8 mouse cellular contexts compared by ENCODE assay signal in genomic region chr17:29034264-29034663, GRCm38 (mm10). TPM values are rescaled to one million over a fixed set of nuclear protein-coding genes. Genes with fewer than 3 reads are reported as not detected.
DNase-seq lines count a peak whose midpoint lies in the region; ATAC-seq and TF ChIP-seq lines count a peak whose summit lies in the region.

No protein-coding gene starts in this region.

- intact Hi-C loops in heart, postnatal 36 days (cut with DNase I), result no loop called here

- DNase-seq in heart, embryonic 10.5 days (ENCODE audit: low spot score), result no peak
- no peak for DNase-seq in heart, postnatal 36 days
- DNase-seq in liver, embryonic 14.5 days (ENCODE audit: low read depth in 3 of 3, low spot score in 3 of 3), result no peak
- no peak for DNase-seq in cerebellum, postnatal 36 days
- DNase-seq in left cerebral cortex, adult 18-20 months (ENCODE audit: low spot score in 2 of 2), result no peak

- H3K27ac ChIP-seq in heart, embryonic 10.5 days, result peak overlapping the region; percentile 99; the same call in 1 of the 2 replicates
- H3K27ac ChIP-seq in forebrain, embryonic 15.5 days (replicated peaks), result peak overlapping the region; percentile 20; the same call in 1 of the 2 replicates
- peak overlapping the region; percentile 8 for H3K27ac ChIP-seq in liver, embryonic 14.5 days

- H3K27me3 ChIP-seq in heart, embryonic 10.5 days (ENCODE audit: insufficient read depth, poor library complexity, severe bottlenecking), result no peaks in the 10 kb centered on the region
- no peaks in the 10 kb centered on the region for H3K27me3 ChIP-seq in E14TG2a.4 (ENCODE audit: insufficient read depth, low read length)
- no peaks in the 10 kb centered on the region for H3K27me3 ChIP-seq in forebrain, embryonic 15.5 days
- H3K27me3 ChIP-seq in liver, embryonic 14.5 days (ENCODE audit: control insufficient read depth, insufficient read depth, low read length), result no peaks in the 10 kb centered on the region

- H3K4me1 ChIP-seq in heart, embryonic 10.5 days, result peaks cover 7% of the 10 kb centered on the region; the same call in 1 of the 2 replicates
- H3K4me1 ChIP-seq in E14TG2a.4 (replicated peaks; ENCODE audit: low read depth, low read length), result peaks cover 57% of the 10 kb centered on the region
- peaks cover 52% of the 10 kb centered on the region for H3K4me1 ChIP-seq in forebrain, embryonic 15.5 days
- H3K4me1 ChIP-seq in liver, embryonic 14.5 days (replicated peaks; ENCODE audit: control insufficient read depth in 2 of 2, insufficient read depth in 2 of 2, low read length in 1 of 2), result peaks cover 9 to 19% of the 10 kb centered on the region in 2 experiments; a peak in 3 of 4 replicates

- peak overlapping the region; percentile 73 for H3K4me2 ChIP-seq in forebrain, embryonic 15.5 days (replicated peaks)
- peak overlapping the region; percentile 89 for H3K4me2 ChIP-seq in liver, embryonic 14.5 days (ENCODE audit: low read depth)

- H3K9me3 ChIP-seq in heart, embryonic 10.5 days, result no peaks in the 10 kb centered on the region
- no peaks in the 10 kb centered on the region for H3K9me3 ChIP-seq in E14TG2a.4 (ENCODE audit: low read length)
- no peaks in the 10 kb centered on the region for H3K9me3 ChIP-seq in forebrain, embryonic 15.5 days
- H3K9me3 ChIP-seq in liver, embryonic 14.5 days (ENCODE audit: control insufficient read depth, low read length), result no peaks in the 10 kb centered on the region

- H3K4me3 ChIP-seq in heart, embryonic 10.5 days, result peak overlapping the region; percentile 87
- H3K4me3 ChIP-seq in E14TG2a.4 (replicated peaks; ENCODE audit: low read length), result peak overlapping the region; percentile 97
- H3K4me3 ChIP-seq in forebrain, embryonic 15.5 days, result peak overlapping the region; percentile 66
- H3K4me3 ChIP-seq in liver, embryonic 14.5 days (ENCODE audit: insufficient read depth in 1 of 2, low read depth in 2 of 2, low read length in 2 of 2), result peak overlapping the region; percentile 95 to 98

- peak overlapping the region; percentile 91 for H3K9ac ChIP-seq in forebrain, embryonic 15.5 days (replicated peaks)
- peak overlapping the region; percentile 99 for H3K9ac ChIP-seq in liver, embryonic 14.5 days (replicated peaks)

- no peak for ATAC-seq in forebrain, embryonic 15.5 days (replicated peaks)
- no peak for ATAC-seq in liver, embryonic 14.5 days (ENCODE audit: insufficient read depth)
- ATAC-seq in activated CD4-positive, CD25-positive, alpha-beta regulatory T cell, adult 4 months, result no peak

- peaks cover 35% of the 10 kb centered on the region for H3K36me3 ChIP-seq in heart, embryonic 10.5 days
- peaks cover 60% of the 10 kb centered on the region for H3K36me3 ChIP-seq in E14TG2a.4 (ENCODE audit: insufficient read depth, low read length)
- H3K36me3 ChIP-seq in forebrain, embryonic 15.5 days, result peaks cover 30% of the 10 kb centered on the region
- peaks cover 52% of the 10 kb centered on the region for H3K36me3 ChIP-seq in liver, embryonic 14.5 days (replicated peaks; ENCODE audit: control insufficient read depth, insufficient read depth, low read depth)

- TF ChIP-seq EP300 in liver, embryonic 14.5 days (IDR thresholded peaks at IDR 0.05; ENCODE audit: low read depth), result no peak

- no peak for TF ChIP-seq CTCF in E14TG2a.4 (conservative IDR thresholded peaks at IDR 0.05; ENCODE audit: low read length)
- no peak for TF ChIP-seq CTCF in liver, embryonic 14.5 days (IDR thresholded peaks at IDR 0.05; ENCODE audit: low read depth)

RNA-seq across cellular contexts. Expression of gene Srsf3, which starts 1.8 kb away (rescaled TPM):
- 433 and 498 TPM in 2 replicates for polyA plus RNA-seq in heart, embryonic 10.5 days (2016; fragmentation: Nextera tagmentation; extraction: Ambion mirVana)
- total RNA-seq in heart, postnatal 36 days (2021), result 10 to 100 TPM; 54.9 to 60.9 TPM
- 594 and 620 TPM in 2 replicates for polyA plus RNA-seq in forebrain, embryonic 15.5 days (2015; fragmentation: Nextera tagmentation; extraction: Ambion mirVana)
- 91.1 and 123 TPM in 2 replicates for polyA plus RNA-seq in liver, embryonic 14.5 days (2012; rRNA removed)
- 269 and 272 TPM in 2 replicates for polyA plus RNA-seq in liver, embryonic 14.5 days (2014; fragmentation: Nextera tagmentation; extraction: Ambion mirVana)
- total RNA-seq in left cerebral cortex, adult 18-20 months (2021), result 100 to 1,000 TPM; 124 to 130 TPM
- polyA plus RNA-seq in activated CD4-positive, CD25-positive, alpha-beta regulatory T cell, adult 4 months (2017; shearing (Covaris generic)), result 100 to 1,000 TPM; 265 to 364 TPM

RNA-seq across cellular contexts. Expression of gene Stk38, which starts 26.5 kb away (rescaled TPM):
- 92.2 and 93.7 TPM in 2 replicates for polyA plus RNA-seq in heart, embryonic 10.5 days (2016; fragmentation: Nextera tagmentation; extraction: Ambion mirVana)
- total RNA-seq in heart, postnatal 36 days (2021), result 10 to 100 TPM; 30.2 to 36.2 TPM
- polyA plus RNA-seq in forebrain, embryonic 15.5 days (2015; fragmentation: Nextera tagmentation; extraction: Ambion mirVana), result 119 and 128 TPM in 2 replicates
- 24.5 and 31.8 TPM in 2 replicates for polyA plus RNA-seq in liver, embryonic 14.5 days (2012; rRNA removed)
- 29.2 and 32.7 TPM in 2 replicates for polyA plus RNA-seq in liver, embryonic 14.5 days (2014; fragmentation: Nextera tagmentation; extraction: Ambion mirVana)
- 10 to 100 TPM; 43.2 to 45.8 TPM for total RNA-seq in left cerebral cortex, adult 18-20 months (2021)
- 100 to 1,000 TPM; 196 to 222 TPM for polyA plus RNA-seq in activated CD4-positive, CD25-positive, alpha-beta regulatory T cell, adult 4 months (2017; shearing (Covaris generic))

RNA-seq across cellular contexts. Expression of gene Cdkn1a, which starts 56.5 kb away (rescaled TPM):
- polyA plus RNA-seq in heart, embryonic 10.5 days (2016; fragmentation: Nextera tagmentation; extraction: Ambion mirVana), result 31.3 and 33.1 TPM in 2 replicates
- total RNA-seq in heart, postnatal 36 days (2021), result 10 to 100 TPM; 40.8 to 83.9 TPM
- polyA plus RNA-seq in forebrain, embryonic 15.5 days (2015; fragmentation: Nextera tagmentation; extraction: Ambion mirVana), result 39.2 and 39.4 TPM in 2 replicates
- 2.6 and 3.0 TPM in 2 replicates for polyA plus RNA-seq in liver, embryonic 14.5 days (2012; rRNA removed)
- polyA plus RNA-seq in liver, embryonic 14.5 days (2014; fragmentation: Nextera tagmentation; extraction: Ambion mirVana), result 6.5 and 7.0 TPM in 2 replicates
- total RNA-seq in left cerebral cortex, adult 18-20 months (2021), result 10 to 100 TPM; 35.1 to 57.4 TPM
- polyA plus RNA-seq in activated CD4-positive, CD25-positive, alpha-beta regulatory T cell, adult 4 months (2017; shearing (Covaris generic)), result 10 to 100 TPM in 1 of 2 experiments, 1 to 10 TPM in 1; 7.5 to 12.1 TPM

Comparison
In these comparisons a context has a peak if more than half of its experiments do, and no peak if none do; other contexts are left out.
1. H3K27ac ChIP-seq: peak in every context shown above with its lines; median percentile 99 in heart, embryonic 10.5 days; 20 in forebrain, embryonic 15.5 days; 8 in liver, embryonic 14.5 days.